Mouse (Mus musculus) small intestine, adult 2 months (tissue): ENCODE measurements around the gene Mrtfa.

Experiments used
- CTCF ChIP-seq: fragments of 200-500 bp; IDR thresholded peaks from 2 replicates; pipeline ENCODE4 v1.5.1; 2012; ENCODE audit warnings: low read depth, mild to moderate bottlenecking, control low read depth, inconsistent platforms, low read length, moderate library complexity, mixed read lengths; ENCODE audit not compliant: insufficient replicate concordance, insufficient read length; ENCODE audit errors: extremely low read depth
- POLR2A ChIP-seq: fragments of 200-500 bp; IDR thresholded peaks from 2 replicates; pipeline ENCODE4 v1.6.1; 2012; ENCODE audit warnings: low read depth, mild to moderate bottlenecking, control low read depth, inconsistent platforms, low read length, moderate library complexity

DNA sequence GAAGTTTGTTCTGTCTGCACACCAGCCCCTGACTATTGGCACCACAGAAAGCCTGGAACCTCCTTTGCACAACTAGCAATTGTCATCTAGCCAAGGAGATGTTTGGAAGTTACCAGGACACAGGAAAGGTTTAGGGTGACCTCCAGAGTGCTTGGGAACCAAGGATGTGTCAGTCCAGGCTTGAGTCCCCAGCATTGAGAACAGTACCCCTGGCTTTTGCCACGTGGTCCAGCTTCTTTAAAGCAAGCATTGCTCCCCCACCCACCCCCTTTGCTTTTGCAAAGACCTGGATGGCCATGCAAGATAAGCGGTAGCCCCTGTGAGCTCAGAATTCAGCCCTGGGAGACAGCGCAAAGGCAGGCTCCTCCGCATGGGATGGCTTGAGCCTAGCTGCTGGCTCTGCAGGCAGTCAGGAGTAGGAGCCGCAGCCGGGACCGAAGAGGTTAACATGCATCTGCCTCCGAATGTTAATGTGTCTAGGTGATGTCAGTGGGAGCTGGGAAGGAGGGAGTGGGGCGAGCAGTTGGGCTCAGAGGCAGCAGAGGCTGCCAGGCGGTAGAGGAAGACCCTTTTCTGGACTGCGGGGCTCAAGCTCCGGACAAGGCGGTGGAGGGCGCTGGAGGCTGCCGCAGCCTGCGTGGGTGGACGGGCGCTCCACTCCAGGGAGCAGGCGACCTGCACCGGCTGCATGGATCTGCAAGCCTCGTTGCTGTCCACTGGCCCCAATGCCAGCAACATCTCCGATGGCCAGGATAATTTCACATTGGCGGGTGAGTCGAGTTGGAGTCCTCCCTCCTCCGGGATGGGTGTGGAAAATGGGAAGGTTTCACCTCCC, 44.7 kb upstream of the Mrtfa start, which contains the start of gene Mchr1:
- TF ChIP-seq CTCF: no peak
- no peak for TF ChIP-seq POLR2A
